Mouse (Mus musculus) E14TG2a.4 (cell line): Measurements from ENCODE around the gene Mipep.

ENCODE experiments used
- H3K27me3 ChIP-seq: 2 replicates; pipeline ENCODE4 v1.6.1; 2014; ENCODE audit warnings: low read length, control low read depth; ENCODE audit not compliant: insufficient read depth
- H3K36me3 ChIP-seq: 2 replicates; pipeline ENCODE4 v1.6.1; 2014; ENCODE audit warnings: low read length, control low read depth; ENCODE audit not compliant: insufficient read depth
- H3K4me1 ChIP-seq: replicated peaks from 2 replicates; pipeline ENCODE4 v1.6.1; 2014; ENCODE audit warnings: low read depth, low read length, control low read depth
- H3K4me3 ChIP-seq: replicated peaks from 2 replicates; pipeline ENCODE4 v1.5.1; 2014; ENCODE audit warnings: mild to moderate bottlenecking, low read length
- H3K9me3 ChIP-seq: 2 replicates; pipeline ENCODE4 v1.6.1; 2014; ENCODE audit warnings: low read length, control low read depth
- CTCF ChIP-seq: conservative IDR thresholded peaks from 2 replicates; pipeline ENCODE4 v1.5.1; 2014; ENCODE audit warnings: low read length
- NANOG ChIP-seq: IDR thresholded peaks from 2 replicates; pipeline ENCODE4 v1.6.1; 2014; ENCODE audit warnings: borderline replicate concordance, low read length, mixed read lengths
- POU5F1 ChIP-seq: IDR thresholded peaks from 2 replicates; pipeline ENCODE4 v1.6.1; 2014; ENCODE audit warnings: low read length, borderline replicate concordance

Mipep gene

GRCm38 (mm10) chr14:60850101-60850500, 65.7 kb downstream of the Mipep start:
- no peaks in the 10 kb centered on the region for H3K9me3 ChIP-seq
- no peak overlapping the region for H3K4me3 ChIP-seq
- peaks cover 10% of the 10 kb centered on the region; the same call in 1 of the 2 replicates for H3K4me1 ChIP-seq
- H3K27me3 ChIP-seq, result no peaks in the 10 kb centered on the region
- TF ChIP-seq NANOG, result no peak
- no peak for TF ChIP-seq CTCF
- no peak for TF ChIP-seq POU5F1
- peaks cover 64% of the 10 kb centered on the region for H3K36me3 ChIP-seq

GRCm38 (mm10) chr14:60851632-60852031, 67.3 kb downstream of the Mipep start:
- no peaks in the 10 kb centered on the region for H3K27me3 ChIP-seq
- peaks cover 10% of the 10 kb centered on the region; the same call in 1 of the 2 replicates for H3K4me1 ChIP-seq
- TF ChIP-seq CTCF (no peak), POU5F1 (no peak), NANOG (no peak)
- no peak overlapping the region for H3K4me3 ChIP-seq
- H3K9me3 ChIP-seq, result no peaks in the 10 kb centered on the region
- H3K36me3 ChIP-seq, result peaks cover 57% of the 10 kb centered on the region

- H3K27me3 ChIP-seq, result no peaks in the 10 kb centered on the region
- TF ChIP-seq POU5F1, result no peak
- no peak for TF ChIP-seq NANOG
- no peak for TF ChIP-seq CTCF
- peaks cover 27% of the 10 kb centered on the region for H3K36me3 ChIP-seq
- 0 out of 2 replicates have a peak, but pooled peaks cover 6% of the 10 kb centered on the region for H3K4me1 ChIP-seq
- no peaks in the 10 kb centered on the region for H3K9me3 ChIP-seq
- no peak overlapping the region for H3K4me3 ChIP-seq
Observed at GRCm38 (mm10) chr14:60856199-60856912, 72.0 kb downstream of the Mipep start.

- Histone ChIP-seq H3K4me3 (no peak overlapping the region), H3K9me3 (no peaks in the 10 kb centered on the region), H3K4me1 (0 out of 2 replicates have a peak, but pooled peaks cover 6% of the 10 kb centered on the region), H3K27me3 (no peaks in the 10 kb centered on the region), H3K36me3 (peaks cover 21% of the 10 kb centered on the region)
- TF ChIP-seq POU5F1, result no peak
- no peak for TF ChIP-seq CTCF
- TF ChIP-seq NANOG, result no peak
Observed at GRCm38 (mm10) chr14:60856913-60857300, 72.5 kb downstream of the Mipep start.

- Histone ChIP-seq H3K4me1 (peaks cover 9% of the 10 kb centered on the region; the same call in 1 of the 2 replicates), H3K4me3 (no peak overlapping the region)
Observed at GRCm38 (mm10) chr14:60863396-60863795, 79.0 kb downstream of the Mipep start.

GRCm38 (mm10) chr14:60866399-60866798, 82.0 kb downstream of the Mipep start:
- TF ChIP-seq CTCF (no peak), NANOG (no peak), POU5F1 (no peak)
- Histone ChIP-seq H3K27me3 (no peaks in the 10 kb centered on the region), H3K36me3 (peaks cover 11% of the 10 kb centered on the region), H3K9me3 (no peaks in the 10 kb centered on the region), H3K4me3 (no peak overlapping the region), H3K4me1 (peaks cover 13% of the 10 kb centered on the region; the same call in 1 of the 2 replicates)

More at GRCm38 (mm10) chr14:60863396-60863795, 79.0 kb downstream of the Mipep start:
- Histone ChIP-seq H3K9me3 (no peaks in the 10 kb centered on the region), H3K27me3 (no peaks in the 10 kb centered on the region), H3K36me3 (0 out of 2 replicates have a peak, but pooled peaks cover 4% of the 10 kb centered on the region)
- TF ChIP-seq POU5F1 (no peak), NANOG (no peak), CTCF (no peak)

- Histone ChIP-seq H3K4me1 (peaks cover 13% of the 10 kb centered on the region; the same call in 1 of the 2 replicates), H3K9me3 (no peaks in the 10 kb centered on the region), H3K4me3 (no peak overlapping the region), H3K36me3 (peaks cover 25% of the 10 kb centered on the region), H3K27me3 (no peaks in the 10 kb centered on the region)
- TF ChIP-seq POU5F1 (no peak), CTCF (no peak), NANOG (no peak)
Observed at GRCm38 (mm10) chr14:60868325-60868724, 84.0 kb downstream of the Mipep start.

- Histone ChIP-seq H3K36me3 (peaks cover 25% of the 10 kb centered on the region), H3K4me1 (peaks cover 13% of the 10 kb centered on the region; the same call in 1 of the 2 replicates), H3K4me3 (no peak overlapping the region), H3K9me3 (no peaks in the 10 kb centered on the region), H3K27me3 (no peaks in the 10 kb centered on the region)
- no peak for TF ChIP-seq NANOG
- TF ChIP-seq CTCF, result no peak
- TF ChIP-seq POU5F1, result no peak
Observed at GRCm38 (mm10) chr14:60871831-60872230, 87.5 kb downstream of the Mipep start.

GRCm38 (mm10) chr14:60882106-60882505, 97.7 kb downstream of the Mipep start:
- H3K27me3 ChIP-seq, result no peaks in the 10 kb centered on the region
- no peak overlapping the region for H3K4me3 ChIP-seq
- H3K4me1 ChIP-seq, result peaks cover 7% of the 10 kb centered on the region
- no peak for TF ChIP-seq POU5F1
- peaks cover 8% of the 10 kb centered on the region for H3K9me3 ChIP-seq
- peaks cover 6% of the 10 kb centered on the region; the same call in 1 of the 2 replicates for H3K36me3 ChIP-seq
